Mouse (Mus musculus): ENCODE results near the gene Nxph3.

DNA sequence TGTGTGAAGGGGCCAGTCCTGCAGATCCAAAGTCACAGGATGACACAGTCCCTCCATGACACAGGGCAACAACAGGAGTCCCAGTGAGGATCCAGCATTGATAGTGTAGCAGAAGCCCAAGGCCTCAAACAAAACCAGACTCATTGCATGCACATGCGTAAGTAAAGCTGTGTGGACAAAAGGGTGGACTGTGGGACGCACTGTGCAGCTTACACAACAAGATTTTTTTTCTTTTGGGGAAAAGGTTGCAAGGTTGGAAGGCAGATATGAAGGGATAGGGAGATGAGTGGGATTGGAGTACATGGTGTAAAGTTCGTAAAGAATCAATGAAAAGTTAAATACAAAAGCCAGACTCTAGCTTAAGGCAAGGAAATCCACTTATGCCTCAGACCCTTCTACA lies 52.2 kb downstream of the Nxph3 start:
- TF ChIP-seq CTCF (IDR thresholded peaks at IDR 0.05; ENCODE audit: low read depth): no peak
- no peak for TF ChIP-seq EP300 (optimal IDR thresholded peaks at IDR 0.05)

All from stomach, postnatal 0 days (tissue).